Mouse (Mus musculus) lung, embryonic 15.5 days (tissue): ENCODE data around the gene Dhx40. TPM values are rescaled to one million over a fixed set of nuclear protein-coding genes. Genes with fewer than 3 reads are reported as not detected.
"Not testable (repeated sequence)": the region's sequence is repeated elsewhere in the genome, so short reads cannot be mapped to it uniquely, and the experiment has no call there.

Experiments used
- ATAC-seq: fragments of 200-750 bp; cut with Nextera tagmentation; 2 replicates; pipeline ENCODE4 v1.8.0; 2017; ENCODE audit warnings: moderate number of reproducible peaks, borderline replicate concordance; ENCODE audit not compliant: low FRiP score, low TSS enrichment; ENCODE audit errors: extremely low read depth
- H3K27ac ChIP-seq: fragments of 300-500 bp; sonication (generic); 2 replicates; pipeline ENCODE4 v1.5.1; 2015; ENCODE audit warnings: moderate library complexity, mild to moderate bottlenecking, inconsistent platforms
- H3K27me3 ChIP-seq: fragments of 300-500 bp; sonication (generic); 2 replicates; pipeline ENCODE4 v1.6.1; 2015; ENCODE audit warnings: inconsistent platforms
- H3K36me3 ChIP-seq: fragments of 300-500 bp; sonication (generic); 2 replicates; pipeline ENCODE4 v1.6.1; 2015; ENCODE audit warnings: inconsistent platforms
- H3K4me1 ChIP-seq: fragments of 300-500 bp; sonication (generic); 2 replicates; pipeline ENCODE4 v1.6.1; 2015; ENCODE audit warnings: inconsistent platforms
- H3K4me2 ChIP-seq: fragments of 300-500 bp; sonication (generic); 2 replicates; pipeline ENCODE4 v1.6.1; 2015; ENCODE audit warnings: inconsistent platforms, mild to moderate bottlenecking, moderate library complexity
- H3K4me3 ChIP-seq: fragments of 300-500 bp; sonication (generic); 2 replicates; pipeline ENCODE4 v1.5.1; 2015; ENCODE audit warnings: mild to moderate bottlenecking, inconsistent platforms
- H3K9ac ChIP-seq: fragments of 300-500 bp; sonication (generic); 2 replicates; pipeline ENCODE4 v1.6.1; 2015; ENCODE audit warnings: inconsistent platforms
- H3K9me3 ChIP-seq: fragments of 300-500 bp; sonication (generic); 2 replicates; pipeline ENCODE4 v1.6.1; 2016; ENCODE audit warnings: inconsistent platforms
- WGBS: fragments of 180-500 bp; shearing (Covaris S2); methylation state at CpG from one replicate; pipeline ENCODE4 v1.1.7; 2015; 5-methylcytosine and 5-hydroxymethylcytosine counted together
- polyA plus RNA-seq: library from polyadenylated mRNA; unstranded; fragments of >200 nt; fragmentation: Nextera tagmentation; extraction: Ambion mirVana; gene quantifications from 2 replicates; pipeline ENCODE4 v1.2.1, GENCODE M21; 2015

The Dhx40 gene
- polyA plus RNA-seq, 1 experiment from 2014 or later: 27.3 TPM

- ATAC-seq: peak; percentile 52; the same call in 1 of the 2 replicates
- Histone ChIP-seq H3K4me3 (no peak overlapping the region), H3K27ac (no peak overlapping the region), H3K9me3 (no peaks in the 10 kb centered on the region), H3K27me3 (no peaks in the 10 kb centered on the region), H3K4me2 (no peak overlapping the region), H3K36me3 (no peaks in the 10 kb centered on the region), H3K9ac (no peak overlapping the region), H3K4me1 (peaks cover 21% of the 10 kb centered on the region)
- 46% methylated on average over 2 of the region's 2 CpGs for WGBS
Observed at GRCm38 (mm10) chr11:86836366-86836765, 28.8 kb upstream of the Dhx40 start.

GRCm38 (mm10) chr11:86834628-86835338 lies 27.2 kb upstream of the Dhx40 start:
- Histone ChIP-seq H3K4me1 (peaks cover 6% of the 10 kb centered on the region), H3K36me3 (no peaks in the 10 kb centered on the region), H3K27me3 (no peaks in the 10 kb centered on the region), H3K4me3 (no peak overlapping the region), H3K9me3 (no peaks in the 10 kb centered on the region), H3K9ac (no peak overlapping the region), H3K4me2 (no peak overlapping the region), H3K27ac (no peak overlapping the region)
- ATAC-seq: no peak
- WGBS: 60% methylated on average over 8 of the region's 8 CpGs

GRCm38 (mm10) chr11:86834050-86834449 lies 26.5 kb upstream of the Dhx40 start:
- Histone ChIP-seq H3K27ac (no peak overlapping the region), H3K9ac (no peak overlapping the region), H3K4me3 (no peak overlapping the region), H3K9me3 (no peaks in the 10 kb centered on the region), H3K4me1 (no peaks in the 10 kb centered on the region), H3K27me3 (no peaks in the 10 kb centered on the region), H3K4me2 (no peak overlapping the region), H3K36me3 (no peaks in the 10 kb centered on the region)
- ATAC-seq: no peak
- WGBS: 77% methylated on average over 7 of the region's 7 CpGs

GRCm38 (mm10) chr11:86833153-86833552 lies 25.6 kb upstream of the Dhx40 start:
- H3K27ac ChIP-seq: no peak overlapping the region

GRCm38 (mm10) chr11:86828396-86828795 lies 20.9 kb upstream of the Dhx40 start:
- Histone ChIP-seq H3K27ac (peak overlapping the region; percentile 54; the same call in 1 of the 2 replicates), H3K9me3 (no peaks in the 10 kb centered on the region), H3K27me3 (no peaks in the 10 kb centered on the region), H3K9ac (no peak overlapping the region), H3K36me3 (no peaks in the 10 kb centered on the region), H3K4me1 (0 out of 2 replicates have a peak, but pooled peaks cover 3% of the 10 kb centered on the region), H3K4me2 (no peak overlapping the region), H3K4me3 (no peak overlapping the region)
- 11% methylated on average over 6 of the region's 6 CpGs for WGBS
- ATAC-seq: peak; percentile 23; the same call in 1 of the 2 replicates

More at GRCm38 (mm10) chr11:86833153-86833552, 25.6 kb upstream of the Dhx40 start:
- WGBS: 51% methylated on average over 3 of the region's 3 CpGs
- Histone ChIP-seq H3K4me2 (no peak overlapping the region), H3K4me1 (0 out of 2 replicates have a peak, but pooled peaks cover 1% of the 10 kb centered on the region), H3K9ac (no peak overlapping the region), H3K27me3 (no peaks in the 10 kb centered on the region), H3K9me3 (no peaks in the 10 kb centered on the region), H3K36me3 (no peaks in the 10 kb centered on the region), H3K4me3 (no peak overlapping the region)
- ATAC-seq: no peak

GRCm38 (mm10) chr11:86827476-86828245 lies 20.1 kb upstream of the Dhx40 start:
- H3K27ac ChIP-seq: peak overlapping the region; percentile 54; the same call in 1 of the 2 replicates
- ATAC-seq: no peak
- no peaks in the 10 kb centered on the region for H3K27me3 ChIP-seq
- H3K9ac ChIP-seq: no peak overlapping the region
- H3K4me1 ChIP-seq: 0 out of 2 replicates have a peak, but pooled peaks cover 3% of the 10 kb centered on the region
- H3K36me3 ChIP-seq: no peaks in the 10 kb centered on the region
- no peak overlapping the region for H3K4me3 ChIP-seq
- WGBS: 75% methylated on average over 2 of the region's 2 CpGs
- H3K4me2 ChIP-seq: no peak overlapping the region
- no peaks in the 10 kb centered on the region for H3K9me3 ChIP-seq

GRCm38 (mm10) chr11:86824433-86824832 lies 16.9 kb upstream of the Dhx40 start:
- ATAC-seq: no peak
- Histone ChIP-seq H3K4me2 (no peak overlapping the region), H3K27me3 (no peaks in the 10 kb centered on the region), H3K36me3 (no peaks in the 10 kb centered on the region), H3K4me3 (no peak overlapping the region), H3K9me3 (no peaks in the 10 kb centered on the region), H3K9ac (no peak overlapping the region), H3K27ac (no peak overlapping the region), H3K4me1 (0 out of 2 replicates have a peak, but pooled peaks cover 3% of the 10 kb centered on the region)
- WGBS: 88% methylated on average over 7 of the region's 7 CpGs

GRCm38 (mm10) chr11:86822531-86822930 lies 15.0 kb upstream of the Dhx40 start:
- H3K4me2 ChIP-seq: no peak overlapping the region
- H3K27ac ChIP-seq: no peak overlapping the region
- no peak overlapping the region for H3K4me3 ChIP-seq
- H3K36me3 ChIP-seq: no peaks in the 10 kb centered on the region
- no peaks in the 10 kb centered on the region for H3K27me3 ChIP-seq
- ATAC-seq: no peak
- no peaks in the 10 kb centered on the region for H3K9me3 ChIP-seq
- 77% methylated on average over 7 of the region's 7 CpGs for WGBS
- H3K9ac ChIP-seq: no peak overlapping the region
- 0 out of 2 replicates have a peak, but pooled peaks cover 3% of the 10 kb centered on the region for H3K4me1 ChIP-seq

- no peaks in the 10 kb centered on the region for H3K9me3 ChIP-seq
- H3K27me3 ChIP-seq: no peaks in the 10 kb centered on the region
- WGBS: 75% methylated on average over 8 of the region's 8 CpGs
- no peak overlapping the region for H3K9ac ChIP-seq
- no peak overlapping the region for H3K4me3 ChIP-seq
- no peak for ATAC-seq
- H3K4me2 ChIP-seq: no peak overlapping the region
- no peaks in the 10 kb centered on the region for H3K36me3 ChIP-seq
- 0 out of 2 replicates have a peak, but pooled peaks cover 3% of the 10 kb centered on the region for H3K4me1 ChIP-seq
- H3K27ac ChIP-seq: no peak overlapping the region
Observed at GRCm38 (mm10) chr11:86819536-86819935, 12.0 kb upstream of the Dhx40 start.

GRCm38 (mm10) chr11:86818928-86819327 lies 11.4 kb upstream of the Dhx40 start:
- Histone ChIP-seq H3K4me2 (no peak overlapping the region), H3K4me3 (no peak overlapping the region), H3K27me3 (no peaks in the 10 kb centered on the region), H3K36me3 (no peaks in the 10 kb centered on the region), H3K9me3 (no peaks in the 10 kb centered on the region), H3K4me1 (0 out of 2 replicates have a peak, but pooled peaks cover 3% of the 10 kb centered on the region), H3K9ac (no peak overlapping the region), H3K27ac (no peak overlapping the region)
- no peak for ATAC-seq
- WGBS: 84% methylated on average over 2 of the region's 2 CpGs

GRCm38 (mm10) chr11:86816288-86816687 lies 8.7 kb upstream of the Dhx40 start:
- not testable (repeated sequence) for H3K4me3 ChIP-seq, H3K9ac ChIP-seq, H3K36me3 ChIP-seq, ATAC-seq, H3K4me1 ChIP-seq, H3K9me3 ChIP-seq, H3K27me3 ChIP-seq, H3K27ac ChIP-seq, H3K4me2 ChIP-seq
- 83% methylated on average over 3 of the region's 3 CpGs for WGBS

- H3K9ac ChIP-seq, H3K4me2 ChIP-seq, H3K9me3 ChIP-seq, H3K4me1 ChIP-seq, H3K27me3 ChIP-seq, H3K27ac ChIP-seq, H3K36me3 ChIP-seq, H3K4me3 ChIP-seq, ATAC-seq: not testable (repeated sequence)
- WGBS: 0% methylated on average over 6 of the region's 11 CpGs
Observed at GRCm38 (mm10) chr11:86814481-86814880, 6.9 kb upstream of the Dhx40 start.
